Mouse (Mus musculus) left cerebral cortex, adult 18-20 months (tissue): Measurements from ENCODE around the gene Sft2d1. TPM values are rescaled to one million over a fixed set of nuclear protein-coding genes. Genes with fewer than 3 reads are reported as not detected.
A peak's percentile ranks its signal among the peaks of the same experiment; 100 is the strongest.

ENCODE experiments used
- DNase-seq, 2 experiments: peaks; one replicate each; pipeline ENCODE4 v3.0.0; 2021 to 2022; ENCODE audit warnings: low spot score in 2 of 2, mixed read lengths in 1 of 2
- long read RNA-seq, 2 experiments: library from polyadenylated mRNA; stranded (forward); transcript quantifications; one replicate each; pipeline ENCODE4 v2.0.0; 2021
- total RNA-seq, 2 experiments: library from RNA; stranded (reverse); gene quantifications; 2 replicates each; pipeline ENCODE4 v1.2.3; 2021

The Sft2d1 gene
- 10 to 100 TPM; 62.1 to 63.8 TPM for total RNA-seq
- long read RNA-seq, experiment 1, transcript Sft2d1-209 (8 exons, 1,049 nt) = major isoform, 21 of 29 reads
- long read RNA-seq, experiment 1, partial matches to known transcripts = 0 of 29 reads
- long read RNA-seq, experiment 1, other reads (novel, unspliced or antisense) = 6 of 29 reads
- long read RNA-seq, experiment 2, transcript Sft2d1-209 (8 exons, 1,049 nt) = major isoform, 11 of 16 reads
- long read RNA-seq, experiment 2, partial matches to known transcripts = 0 of 16 reads
- long read RNA-seq, experiment 2, other reads (novel, unspliced or antisense) = 4 of 16 reads

GRCm38 (mm10) chr17:8310838-8311614 lies at the start of gene Sft2d1:
Gene Sft2d1 (plus strand): TSS chr17:8311102.
- peak; percentile 98 for DNase-seq

- peak; percentile 55 to 57 for DNase-seq
Measured at GRCm38 (mm10) chr17:8264638-8265037, 46.3 kb upstream of the Sft2d1 start.

- no peak for DNase-seq
Measured at GRCm38 (mm10) chr17:8272054-8272749, 38.7 kb upstream of the Sft2d1 start.

- DNase-seq = no peak
Measured at GRCm38 (mm10) chr17:8272951-8273350, 38.0 kb upstream of the Sft2d1 start.

- no peak for DNase-seq
Measured at GRCm38 (mm10) chr17:8276071-8276470, 34.8 kb upstream of the Sft2d1 start.

GRCm38 (mm10) chr17:8276680-8277079 lies 34.2 kb upstream of the Sft2d1 start:
- no peak for DNase-seq

GRCm38 (mm10) chr17:8277266-8277665 lies 33.6 kb upstream of the Sft2d1 start:
- DNase-seq = no peak

- no peak for DNase-seq
Measured at GRCm38 (mm10) chr17:8278356-8278755, 32.5 kb upstream of the Sft2d1 start.

- DNase-seq = peak; percentile 89 to 94
Measured at GRCm38 (mm10) chr17:8282821-8283525, 27.9 kb upstream of the Sft2d1 start, which contains the start of gene Mpc1. Gene Mpc1 (plus strand): TSS chr17:8282904.

GRCm38 (mm10) chr17:8283526-8284253 lies 27.2 kb upstream of the Sft2d1 start:
- peak; percentile 91 to 96 for DNase-seq

GRCm38 (mm10) chr17:8284254-8284661 lies 26.6 kb upstream of the Sft2d1 start:
- DNase-seq = peak; percentile 27

GRCm38 (mm10) chr17:8285056-8285455 lies 25.8 kb upstream of the Sft2d1 start:
- DNase-seq = no peak

GRCm38 (mm10) chr17:8286987-8287386 lies 23.9 kb upstream of the Sft2d1 start:
- no peak for DNase-seq

- DNase-seq = no peak
Measured at GRCm38 (mm10) chr17:8289993-8290679, 20.8 kb upstream of the Sft2d1 start.

GRCm38 (mm10) chr17:8290736-8291135 lies 20.2 kb upstream of the Sft2d1 start:
- no peak for DNase-seq

GRCm38 (mm10) chr17:8295825-8296224 lies 15.1 kb upstream of the Sft2d1 start:
- no peak for DNase-seq

GRCm38 (mm10) chr17:8296313-8296844 lies 14.5 kb upstream of the Sft2d1 start:
- DNase-seq = no peak

- DNase-seq = no peak
Measured at GRCm38 (mm10) chr17:8297746-8298145, 13.2 kb upstream of the Sft2d1 start.

- DNase-seq = no peak
Measured at GRCm38 (mm10) chr17:8298281-8298680, 12.6 kb upstream of the Sft2d1 start.

- DNase-seq = no peak
Measured at GRCm38 (mm10) chr17:8299524-8299923, 11.4 kb upstream of the Sft2d1 start.
